Mouse (Mus musculus) CH12.LX (cell line): Measurements from ENCODE around the gene Krtap19-3. TPM values are rescaled to one million over a fixed set of nuclear protein-coding genes. Genes with fewer than 3 reads are reported as not detected.

Experiments used
- DNase-seq: peaks from one replicate; pipeline ENCODE4 v3.0.0-alpha.2; 2013; ENCODE audit errors: extremely low read depth
- H3K27ac ChIP-seq: 2 replicates; pipeline ENCODE4 v1.5.1; 2012; ENCODE audit warnings: low read depth, mild to moderate bottlenecking, control low read depth, moderate library complexity; ENCODE audit not compliant: insufficient read depth
- H3K27me3 ChIP-seq: replicated peaks from 2 replicates; pipeline ENCODE3; 2012; ENCODE audit warnings: inconsistent platforms
- H3K36me3 ChIP-seq, 2 experiments: replicated peaks in 1 of 2; 2 replicates each; pipeline versions ENCODE3 to v1.6.1; 2012; ENCODE audit warnings: inconsistent platforms in 1 of 2, low read length in 1 of 2, mild to moderate bottlenecking in 1 of 2, mixed read lengths in 1 of 2, moderate library complexity in 1 of 2; ENCODE audit not compliant: control insufficient read depth in 1 of 2, insufficient read depth in 1 of 2
- H3K4me1 ChIP-seq, 2 experiments: 2 replicates each; pipeline ENCODE4 v1.6.1; 2012; ENCODE audit warnings: inconsistent platforms in 1 of 2, moderate library complexity in 1 of 2; ENCODE audit not compliant: insufficient read depth in 2 of 2, control insufficient read depth in 1 of 2
- H3K4me2 ChIP-seq: 2 replicates; pipeline ENCODE4 v1.6.1; 2012; ENCODE audit warnings: low read depth, mild to moderate bottlenecking, control low read depth; ENCODE audit not compliant: poor library complexity, insufficient read depth, severe bottlenecking
- H3K4me3 ChIP-seq, 3 experiments: fragments of 150-350 bp in 1 of 3; sonication (generic) in 1 of 3; replicated peaks in 1 of 3; 2 replicates each; pipeline versions ENCODE3 to v1.5.1; 2011 to 2012; ENCODE audit warnings: low read depth in 2 of 3, low read length in 2 of 3, mild to moderate bottlenecking in 2 of 3, moderate library complexity in 2 of 3, control low read depth in 1 of 3, improper control_type of control experiment in 1 of 3, inconsistent platforms in 1 of 3, mixed read lengths in 1 of 3; ENCODE audit not compliant: poor library complexity in 1 of 3
- H3K79me2 ChIP-seq: replicated peaks from 2 replicates; pipeline ENCODE4 v1.6.1; 2012; ENCODE audit warnings: mild to moderate bottlenecking, moderate library complexity; ENCODE audit not compliant: control insufficient read depth, poor library complexity, insufficient read depth, severe bottlenecking; ENCODE audit errors: extremely low read depth
- H3K9ac ChIP-seq: 2 replicates; pipeline ENCODE4 v1.6.1; 2012; ENCODE audit warnings: low read depth, mild to moderate bottlenecking, control low read depth, moderate library complexity; ENCODE audit not compliant: insufficient read depth
- H3K9me3 ChIP-seq: replicated peaks from 2 replicates; pipeline ENCODE3; 2012; ENCODE audit warnings: low read length, inconsistent platforms, mixed read lengths
- CHD1 ChIP-seq: IDR thresholded peaks from 2 replicates; pipeline ENCODE4 v1.6.1; 2012; ENCODE audit warnings: low read depth, low read length, improper control_type of control experiment, inconsistent platforms
- CTCF ChIP-seq, 2 experiments: IDR thresholded peaks in 1 of 2; conservative IDR thresholded peaks in 1 of 2; 2 replicates each; pipeline ENCODE4 v1.5.1; 2011 to 2012; ENCODE audit warnings: low read depth in 2 of 2, low read length in 2 of 2, improper control_type of control experiment in 1 of 2, inconsistent platforms in 1 of 2, mild to moderate bottlenecking in 1 of 2, moderate library complexity in 1 of 2
- E2F4 ChIP-seq: IDR thresholded peaks from 2 replicates; pipeline ENCODE4 v1.6.1; 2011; ENCODE audit warnings: low read depth, low read length, improper control_type of control experiment; ENCODE audit not compliant: insufficient replicate concordance
- GABPA ChIP-seq: IDR thresholded peaks from 2 replicates; pipeline ENCODE4 v1.6.1; 2012; ENCODE audit warnings: low read depth, low read length, improper control_type of control experiment, inconsistent platforms; ENCODE audit not compliant: insufficient replicate concordance
- JUN ChIP-seq: IDR thresholded peaks from 2 replicates; pipeline ENCODE4 v1.6.1; 2011; ENCODE audit warnings: low read depth, mild to moderate bottlenecking, low read length, improper control_type of control experiment, moderate library complexity; ENCODE audit not compliant: insufficient read depth
- KAT2A ChIP-seq: IDR thresholded peaks from 2 replicates; pipeline ENCODE4 v1.6.1; 2012; ENCODE audit warnings: low read length, improper control_type of control experiment, inconsistent platforms; ENCODE audit not compliant: insufficient replicate concordance
- MAZ ChIP-seq: IDR thresholded peaks from 2 replicates; pipeline ENCODE4 v1.6.1; 2012; ENCODE audit warnings: low read depth, mild to moderate bottlenecking, inconsistent platforms, low read length, improper control_type of control experiment, moderate library complexity
- NRF1 ChIP-seq: IDR thresholded peaks from 2 replicates; pipeline ENCODE4 v1.6.1; 2014; ENCODE audit warnings: low read depth, mild to moderate bottlenecking, inconsistent platforms, low read length, improper control_type of control experiment, moderate library complexity
- RAD21 ChIP-seq: IDR thresholded peaks from 2 replicates; pipeline ENCODE4 v1.6.1; 2011; ENCODE audit warnings: low read depth, mild to moderate bottlenecking, low read length, improper control_type of control experiment, moderate library complexity
- SMC3 ChIP-seq: IDR thresholded peaks from 2 replicates; pipeline ENCODE4 v1.6.1; 2011; ENCODE audit warnings: low read depth, low read length, improper control_type of control experiment
- TBP ChIP-seq: conservative IDR thresholded peaks from 2 replicates; pipeline ENCODE4 v1.6.1; 2011; ENCODE audit warnings: low read depth, low read length, improper control_type of control experiment
- USF2 ChIP-seq: conservative IDR thresholded peaks from 2 replicates; pipeline ENCODE4 v1.6.1; 2011; ENCODE audit warnings: low read depth, low read length, improper control_type of control experiment
- ZKSCAN1 ChIP-seq: IDR thresholded peaks from 2 replicates; pipeline ENCODE4 v1.6.1; 2012; ENCODE audit warnings: low read depth, inconsistent platforms, low read length, improper control_type of control experiment, borderline replicate concordance
- ZNF384 ChIP-seq: IDR thresholded peaks from 2 replicates; pipeline ENCODE4 v1.6.1; 2012; ENCODE audit warnings: low read depth, low read length, improper control_type of control experiment, inconsistent platforms
- dilution Hi-C: fragments of 300-500 bp; cut with MboI; formaldehyde crosslinking; loops from 2 replicates; pipeline ENCODE4 v1.14.3; 2020; ENCODE audit warnings: low sequenced_read_pairs; ENCODE audit not compliant: extremely low pct_unique_long_range_greater_than_20kb, extremely low pct_ligation_motif_present
- in situ Hi-C: fragments of 300-500 bp; cut with MboI; formaldehyde crosslinking; loops from 3 replicates; pipeline ENCODE4 v1.14.3; 2019; ENCODE audit warnings: low sequenced_read_pairs, low pct_ligation_motif_present, low pct_unique_long_range_greater_than_20kb, mixed read lengths
- polyA plus RNA-seq: library from polyadenylated mRNA; unstranded; fragments of >175 nt; gene quantifications from 2 replicates; pipeline ENCODE4 v1.2.1, GENCODE M21; 2012; ENCODE audit warnings: low read depth; ENCODE audit not compliant: insufficient read length
- total RNA-seq, 2 experiments: library from RNA; depleted of rRNA; stranded (reverse); fragments of 300-350 nt in 1 of 2; fragments of >200 nt in 1 of 2; gene quantifications; 2 replicates each; pipeline ENCODE4 v1.2.3; 2012 to 2014

Gene Krtap19-3
- total and polyA plus RNA-seq, 3 experiments: not detected

- TF ChIP-seq TBP: no peak
- TF ChIP-seq ZKSCAN1: no peak
- TF ChIP-seq RAD21: no peak
- TF ChIP-seq NRF1: no peak
- TF ChIP-seq E2F4: no peak
- TF ChIP-seq CHD1: no peak
- TF ChIP-seq KAT2A: no peak
- TF ChIP-seq CTCF (conservative IDR thresholded peaks at IDR 0.05 in 1 of 2, IDR thresholded peaks at IDR 0.05 in 1 of 2; ENCODE audit: low read depth in 2 of 2, low read length in 2 of 2): no peak
- no peak for TF ChIP-seq JUN
- peaks cover 52% of the 10 kb centered on the region for H3K9me3 ChIP-seq
- no peaks in the 10 kb centered on the region for H3K27me3 ChIP-seq
- dilution Hi-C loops: no loop called here
- H3K4me1 ChIP-seq: no peaks in the 10 kb centered on the region
- H3K4me3 ChIP-seq: no peak overlapping the region
- H3K4me2 ChIP-seq: no peak overlapping the region
- no peaks in the 10 kb centered on the region for H3K79me2 ChIP-seq
- H3K9ac ChIP-seq: no peak overlapping the region
- H3K27ac ChIP-seq: no peak overlapping the region
- H3K36me3 ChIP-seq: no peaks in the 10 kb centered on the region
- in situ Hi-C loops: no loop called here
- no peak for DNase-seq
These were observed 12.9 kb downstream of the Krtap19-3 start for GRCm38 (mm10) chr16:88864887-88865407.

DNA sequence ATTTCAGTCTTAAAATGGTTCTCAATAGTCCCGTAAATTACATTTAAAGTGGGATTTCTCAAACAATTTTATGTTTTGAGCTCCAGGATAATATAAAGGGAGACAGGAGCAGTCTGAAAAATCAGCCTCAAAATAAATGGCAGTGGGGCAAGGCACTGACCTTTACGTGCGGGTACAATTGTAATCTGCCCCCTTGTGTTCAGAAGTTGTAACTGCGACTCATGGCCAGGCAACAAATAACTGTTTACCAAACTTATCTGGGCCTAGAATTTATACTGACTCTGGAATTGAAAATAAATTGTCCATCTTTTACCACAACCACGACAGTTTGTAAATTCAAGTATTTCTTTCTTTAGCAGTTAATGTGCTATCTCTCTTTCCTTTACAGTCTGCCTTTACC is 26.4 kb downstream of the Krtap19-3 start:
- Histone ChIP-seq H3K4me2 (no peak overlapping the region), H3K9me3 (peaks cover 54% of the 10 kb centered on the region), H3K79me2 (no peaks in the 10 kb centered on the region), H3K27ac (no peak overlapping the region), H3K4me3 (no peak overlapping the region), H3K36me3 (no peaks in the 10 kb centered on the region), H3K9ac (no peak overlapping the region), H3K4me1 (no peaks in the 10 kb centered on the region), H3K27me3 (no peaks in the 10 kb centered on the region)
- dilution Hi-C loops (no loop called here), in situ Hi-C loops (no loop called here)
- no peak for TF ChIP-seq JUN
- no peak for TF ChIP-seq ZNF384
- peak; percentile 16; the same call in 1 of the 2 replicates for TF ChIP-seq SMC3
- no peak for TF ChIP-seq MAZ
- TF ChIP-seq CTCF (conservative IDR thresholded peaks at IDR 0.05 in 1 of 2, IDR thresholded peaks at IDR 0.05 in 1 of 2; ENCODE audit: low read depth in 2 of 2, low read length in 2 of 2): peak; percentile 24 to 49; a peak in 2 of 4 replicates
- no peak for TF ChIP-seq GABPA
- TF ChIP-seq RAD21: peak; percentile 7
- TF ChIP-seq USF2: no peak
- DNase-seq: no peak
